Mouse (Mus musculus) heart, postnatal 10 days (tissue): ENCODE results near the gene Map3k7. TPM values are rescaled to one million over a fixed set of nuclear protein-coding genes. Genes with fewer than 3 reads are reported as not detected.

Experiments used
- DNase-seq, 2 experiments: peaks; one replicate each; pipeline ENCODE4 v3.0.0; 2021
- intact Hi-C: fragments of 180-260 bp; cut with DNase I; formaldehyde crosslinking; loops from one replicate; pipeline ENCODE4 v1.15.1; 2025
- total RNA-seq, 2 experiments: library from RNA; stranded (reverse); gene quantifications; 2 replicates each; pipeline ENCODE4 v1.2.3; 2021

Map3k7 gene
- total RNA-seq, 2 experiments from 2014 or later = 55.5 to 60.5 TPM

GRCm38 (mm10) chr4:32055151-32056052 lies 91.5 kb downstream of the Map3k7 start:
- peak; percentile 90 to 92 for DNase-seq
- intact Hi-C loops = loop anchor here (1.0 to 10.0 kb wide), 5 partner anchors 92 to 517 kb away; no protein-coding TSS in a partner anchor

GRCm38 (mm10) chr4:32056441-32056840 lies 92.5 kb downstream of the Map3k7 start:
- intact Hi-C loops = loop anchor here (5.0 to 10.0 kb wide), 2 partner anchors 91 to 358 kb away; no protein-coding TSS in a partner anchor
- no peak for DNase-seq

- intact Hi-C loops = loop anchor here (5.0 to 10.0 kb wide), 2 partner anchors 90 to 358 kb away; no protein-coding TSS in a partner anchor
- DNase-seq = peak in 1 of 2 experiments; percentile 50
Observed at GRCm38 (mm10) chr4:32057102-32057501, 93.2 kb downstream of the Map3k7 start.

GRCm38 (mm10) chr4:32060686-32061085 lies 96.8 kb downstream of the Map3k7 start:
- intact Hi-C loops = no loop called here
- no peak for DNase-seq

GRCm38 (mm10) chr4:32062381-32063059 lies 98.6 kb downstream of the Map3k7 start:
- intact Hi-C loops = no loop called here
- DNase-seq = peak; percentile 14 to 26

- intact Hi-C loops = no loop called here
- DNase-seq = no peak
Observed at GRCm38 (mm10) chr4:32063291-32063690, 99.4 kb downstream of the Map3k7 start.
